Mouse (Mus musculus) layer of hippocampus, adult 2 months (tissue): Measurements from ENCODE around the gene Rsph10b. TPM values are rescaled to one million over a fixed set of nuclear protein-coding genes. Genes with fewer than 3 reads are reported as not detected.

ENCODE experiments used
- DNase-seq, 2 experiments: peaks; one replicate each; pipeline ENCODE4 v3.0.0; 2022; ENCODE audit warnings: low spot score in 2 of 2
- H3K27ac ChIP-seq: fragments of 200-600 bp; 2 replicates; pipeline ENCODE4 v1.8.1; 2022
- H3K4me3 ChIP-seq: fragments of 200-600 bp; 2 replicates; pipeline ENCODE4 v1.8.1; 2022; ENCODE audit warnings: mild to moderate bottlenecking
- CTCF ChIP-seq: fragments of 200-600 bp; conservative IDR thresholded peaks from 2 replicates; pipeline ENCODE4 v1.8.1; 2022; ENCODE audit warnings: antibody characterized with exemption, mild to moderate bottlenecking, moderate library complexity
- long read RNA-seq, 2 experiments: library from polyadenylated mRNA; stranded (forward); transcript quantifications; one replicate each; pipeline ENCODE4 v2.0.0; 2021; ENCODE audit warnings: borderline mapping rate in 2 of 2
- total RNA-seq, 2 experiments: library from RNA; stranded (reverse); gene quantifications; 2 replicates each; pipeline ENCODE4 v1.2.3; 2021

Rsph10b gene
- 1 to 10 TPM; 3.6 to 5.2 TPM for total RNA-seq
- long read RNA-seq, experiment 1, partial matches to known transcripts, result 0 of 1 reads
- long read RNA-seq, experiment 1, other reads (novel, unspliced or antisense), result 1 of 1 reads
- long read RNA-seq, experiment 2, partial matches to known transcripts, result 1 of 2 reads
- long read RNA-seq, experiment 2, other reads (novel, unspliced or antisense), result 1 of 2 reads

DNA sequence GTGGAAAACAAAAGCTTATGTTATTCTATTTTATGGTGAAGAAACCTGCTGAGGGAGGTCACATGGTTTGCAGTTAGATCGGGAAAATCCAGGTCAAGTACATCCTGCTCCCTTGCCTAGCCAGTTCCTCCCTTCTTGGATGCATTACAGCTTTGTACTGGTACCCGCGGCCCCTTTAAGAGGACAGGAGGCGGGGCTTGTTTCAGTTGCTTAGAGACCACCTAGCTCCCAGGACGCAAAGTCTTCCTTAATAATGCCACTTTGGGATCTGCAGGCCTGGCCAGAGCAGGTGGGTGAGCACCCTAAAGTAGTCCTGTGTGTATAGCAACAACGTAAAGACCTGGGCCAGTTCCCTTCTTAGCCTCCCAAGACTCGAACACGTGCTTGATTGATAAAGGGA is at the start of gene Rsph10b:
Gene Rsph10b, plus strand, starts transcription at position 205 of the 400 bp plus-strand sequence.
- no peak for TF ChIP-seq CTCF
- H3K4me3 ChIP-seq, result peak within 1 kb of the TSS; percentile 47
- no peak for DNase-seq
- peak within 1 kb of the TSS; percentile 6; the same call in 1 of the 2 replicates for H3K27ac ChIP-seq

GRCm38 (mm10) chr5:143885274-143885673 is 47.6 kb upstream of the Rsph10b start:
- no peak overlapping the region for H3K27ac ChIP-seq
- no peak overlapping the region for H3K4me3 ChIP-seq
- no peak for DNase-seq
- no peak for TF ChIP-seq CTCF

- no peak overlapping the region for H3K4me3 ChIP-seq
- no peak for TF ChIP-seq CTCF
- no peak overlapping the region for H3K27ac ChIP-seq
- no peak for DNase-seq
Observed at GRCm38 (mm10) chr5:143890741-143891140, 42.1 kb upstream of the Rsph10b start.

DNA sequence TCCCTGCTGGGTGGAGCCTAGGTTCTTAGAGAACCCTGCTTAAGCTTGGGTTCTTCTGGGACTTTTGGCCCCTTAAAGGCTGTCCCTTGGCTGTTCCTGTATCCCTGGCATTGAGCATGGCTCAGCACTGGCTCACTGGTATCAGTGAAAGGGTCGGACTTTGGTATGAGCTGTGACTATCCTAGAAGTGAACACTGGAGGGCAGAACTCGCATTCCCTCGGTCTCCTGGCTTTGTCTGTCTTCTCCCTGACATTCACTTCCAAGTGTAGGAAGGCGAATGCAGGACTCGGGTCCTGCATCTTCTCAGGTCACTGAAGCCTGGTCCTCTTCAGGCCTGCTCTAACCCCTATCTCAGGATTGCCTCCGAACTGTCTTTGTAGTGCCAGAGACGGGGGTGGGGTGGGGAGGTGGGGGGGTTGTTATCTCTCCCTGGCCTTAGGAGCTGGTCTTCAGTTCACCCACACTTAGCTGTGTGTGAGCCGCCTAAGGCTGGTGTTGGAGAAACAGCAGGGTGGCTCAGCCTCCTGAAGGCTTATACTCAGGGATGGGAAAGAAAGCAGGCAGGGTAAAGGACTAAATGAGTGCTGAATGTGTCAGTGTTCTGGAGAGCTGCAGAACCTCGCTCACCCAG is 40.5 kb upstream of the Rsph10b start:
- DNase-seq, result peak in 1 of 2 experiments; percentile 34
- TF ChIP-seq CTCF, result peak; percentile 71
- no peak overlapping the region for H3K4me3 ChIP-seq

GRCm38 (mm10) chr5:143893396-143893795 is 39.4 kb upstream of the Rsph10b start:
- H3K4me3 ChIP-seq, result no peak overlapping the region
- no peak for TF ChIP-seq CTCF
- peak overlapping the region; percentile 18; the same call in 1 of the 2 replicates for H3K27ac ChIP-seq
- DNase-seq, result no peak

More for the DNA sequence above, 40.5 kb upstream of the Rsph10b start:
- peak overlapping the region; percentile 28; the same call in 1 of the 2 replicates for H3K27ac ChIP-seq

DNA sequence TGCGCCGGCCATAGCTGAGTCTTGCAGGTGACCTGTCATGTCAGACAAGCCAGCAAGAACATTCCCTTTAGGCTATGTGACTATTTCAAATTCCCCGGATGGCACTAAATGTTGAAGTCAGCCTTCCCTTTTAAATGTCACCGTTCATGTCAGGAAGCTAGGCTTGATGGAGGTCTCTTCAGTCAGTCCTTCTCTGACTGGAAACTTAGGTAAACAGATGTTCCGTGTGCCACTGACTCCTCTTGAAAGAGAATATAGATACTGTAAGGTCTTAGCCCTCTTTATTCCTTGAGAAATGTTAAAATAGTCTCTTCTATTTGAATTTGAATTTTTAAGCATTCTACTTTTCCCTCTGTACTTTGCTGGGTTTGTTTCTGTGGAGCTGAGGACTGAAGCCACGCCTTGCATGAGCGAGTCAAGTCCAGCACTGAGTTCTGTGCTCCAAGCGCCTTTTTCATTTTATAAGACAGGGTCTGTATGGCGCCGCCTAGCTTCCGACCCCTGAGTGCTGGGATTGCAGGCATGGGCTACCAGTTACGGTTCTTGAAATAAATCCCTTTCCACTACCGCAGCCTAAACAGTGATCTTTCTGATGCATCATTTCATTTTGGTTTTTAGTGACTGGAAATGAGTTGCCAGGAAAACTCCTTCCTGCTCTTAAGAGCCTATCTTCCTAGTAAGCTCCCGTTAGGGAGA is 35.1 kb upstream of the Rsph10b start, which contains the start of gene Ankrd61:
Gene Ankrd61, minus strand, starts transcription at position 51 of the 696 bp plus-strand sequence.
- H3K27ac ChIP-seq, result no peak within 1 kb of the TSS
- TF ChIP-seq CTCF, result peak; percentile 23; the same call in 1 of the 2 replicates
- no peak for DNase-seq
- H3K4me3 ChIP-seq, result no peak within 1 kb of the TSS

GRCm38 (mm10) chr5:143902111-143902510 is 30.7 kb upstream of the Rsph10b start:
- peak; percentile 31 to 37 for DNase-seq
- peak overlapping the region; percentile 12; the same call in 1 of the 2 replicates for H3K27ac ChIP-seq
- no peak for TF ChIP-seq CTCF
- H3K4me3 ChIP-seq, result no peak overlapping the region

GRCm38 (mm10) chr5:143903813-143904212 is 29.0 kb upstream of the Rsph10b start:
- Histone ChIP-seq H3K27ac (no peak overlapping the region), H3K4me3 (no peak overlapping the region)
- no peak for DNase-seq
- no peak for TF ChIP-seq CTCF

- TF ChIP-seq CTCF, result no peak
- Histone ChIP-seq H3K4me3 (no peak overlapping the region), H3K27ac (no peak overlapping the region)
- no peak for DNase-seq
Observed at GRCm38 (mm10) chr5:143906429-143906828, 26.4 kb upstream of the Rsph10b start.

DNA sequence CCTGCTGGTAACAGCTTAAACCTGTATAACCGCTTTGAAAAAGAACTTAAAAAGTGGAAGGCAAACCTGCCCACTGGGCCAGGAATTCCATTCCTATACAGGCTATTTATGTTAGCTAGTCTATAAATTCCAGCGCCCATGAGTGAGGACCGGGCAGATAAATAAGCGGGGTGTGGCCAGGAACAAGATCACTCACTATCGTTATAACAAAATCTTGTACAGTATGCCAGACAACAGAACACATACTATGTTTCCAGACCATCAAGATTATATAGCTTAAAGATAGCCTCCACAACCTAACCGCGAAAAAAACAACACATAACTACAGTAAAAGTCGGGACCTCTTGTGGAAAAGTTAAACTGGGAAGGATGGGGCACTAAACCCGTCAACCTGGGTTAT is 23.9 kb upstream of the Rsph10b start:
- no peak for TF ChIP-seq CTCF
- H3K27ac ChIP-seq, result peak overlapping the region; percentile 85

GRCm38 (mm10) chr5:143909417-143910400 is 23.1 kb upstream of the Rsph10b start, which contains the start of the genes Aimp2 and Pms2:
Gene Aimp2 (minus strand): TSS chr5:143909847.
Gene Pms2 (plus strand): TSS chr5:143909964.
- 0 out of 2 replicates have a peak, but pooled peaks have one; percentile 2 for TF ChIP-seq CTCF
- DNase-seq, result peak; percentile 94 to 99
- Histone ChIP-seq H3K4me3 (peak within 1 kb of the TSS; percentile 84), H3K27ac (peak within 1 kb of the TSS; percentile 85)

More for the DNA sequence above, 23.9 kb upstream of the Rsph10b start:
- DNase-seq, result no peak
- H3K4me3 ChIP-seq, result peak overlapping the region; percentile 84

DNA sequence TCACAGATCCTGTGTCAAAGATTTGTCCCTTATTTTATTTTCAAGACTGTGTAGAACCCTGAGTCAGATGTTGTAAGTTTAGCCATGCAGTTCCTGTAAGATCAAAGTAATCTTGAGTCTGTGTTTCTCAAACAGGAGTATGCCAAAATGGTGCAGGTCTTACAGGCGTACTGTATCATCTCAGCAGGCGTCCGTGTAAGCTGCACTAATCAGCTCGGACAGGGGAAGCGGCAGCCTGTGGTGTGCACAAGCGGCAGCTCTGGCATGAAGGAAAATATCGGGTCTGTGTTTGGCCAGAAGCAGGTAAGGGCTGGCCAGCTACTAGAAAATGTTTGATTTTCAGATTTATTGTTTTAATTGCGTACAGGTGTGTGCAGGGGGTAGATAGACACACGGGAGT is 16.6 kb upstream of the Rsph10b start:
- no peak for DNase-seq
- TF ChIP-seq CTCF, result no peak
- H3K27ac ChIP-seq, result no peak overlapping the region
- H3K4me3 ChIP-seq, result no peak overlapping the region
